In genomic region chr17:47878378-47879089, GRCm38 (mm10) we compare ENCODE assay signal across 9 mouse cellular contexts. TPM values are rescaled to one million over a fixed set of nuclear protein-coding genes. Genes with fewer than 3 reads are reported as not detected.
DNase-seq lines count a peak whose midpoint lies in the region; ATAC-seq and TF ChIP-seq lines count a peak whose summit lies in the region.
"Had no signal": no experiment of that assay in that cellular context is flagged by ENCODE, and none has a peak within 500 bp of the region (broad histone marks: within the 10 kb centered on the region; RNA-seq: fewer than 3 reads in every experiment).

No protein-coding gene starts in this region.

- peak overlapping the region; percentile 60; the same call in 1 of the 2 replicates for H3K27ac ChIP-seq in lung, embryonic 14.5 days (ENCODE audit: low read depth)
- H3K27ac ChIP-seq in forebrain, embryonic 11.5 days (ENCODE audit: low read depth, low read length): peak overlapping the region; percentile 53
- H3K27ac ChIP-seq in hindbrain, embryonic 14.5 days: peak overlapping the region; percentile 73
- H3K27ac ChIP-seq in limb, embryonic 14.5 days (replicated peaks; ENCODE audit: low read depth, low read length): peak overlapping the region; percentile 13; the same call in 1 of the 2 replicates
- no peak overlapping the region for H3K27ac ChIP-seq in thymus, adult 2 months (ENCODE audit: control insufficient read depth, insufficient read depth, low read length)

- H3K9me3 ChIP-seq in lung, embryonic 14.5 days (ENCODE audit: low read depth, low read length): no peaks in the 10 kb centered on the region
- no peaks in the 10 kb centered on the region for H3K9me3 ChIP-seq in forebrain, embryonic 11.5 days (ENCODE audit: control insufficient read depth, low read length)
- H3K9me3 ChIP-seq in hindbrain, embryonic 14.5 days (ENCODE audit: control insufficient read depth, low read length): no peaks in the 10 kb centered on the region
- H3K9me3 ChIP-seq in limb, embryonic 14.5 days (ENCODE audit: control insufficient read depth, low read length): no peaks in the 10 kb centered on the region

- peaks cover 88% of the 10 kb centered on the region for H3K36me3 ChIP-seq in lung, embryonic 14.5 days (ENCODE audit: insufficient read depth)
- peaks cover 5% of the 10 kb centered on the region; the same call in 1 of the 2 replicates for H3K36me3 ChIP-seq in forebrain, embryonic 11.5 days (ENCODE audit: control insufficient read depth, insufficient read depth, low read length)
- H3K36me3 ChIP-seq in hindbrain, embryonic 14.5 days (replicated peaks; ENCODE audit: control insufficient read depth, insufficient read depth): peaks cover 16% of the 10 kb centered on the region
- H3K36me3 ChIP-seq in limb, embryonic 14.5 days (ENCODE audit: control insufficient read depth, insufficient read depth, low read length): peaks cover 92% of the 10 kb centered on the region
- H3K36me3 ChIP-seq in thymus, adult 2 months (ENCODE audit: control insufficient read depth, insufficient read depth, low read length): no peaks in the 10 kb centered on the region

- no peaks in the 10 kb centered on the region for H3K27me3 ChIP-seq in lung, embryonic 14.5 days (ENCODE audit: insufficient read depth, low read length)
- no peaks in the 10 kb centered on the region for H3K27me3 ChIP-seq in forebrain, embryonic 11.5 days (ENCODE audit: control insufficient read depth, insufficient read depth, low read length)
- H3K27me3 ChIP-seq in hindbrain, embryonic 14.5 days (ENCODE audit: control insufficient read depth, insufficient read depth, low read length): no peaks in the 10 kb centered on the region
- no peaks in the 10 kb centered on the region for H3K27me3 ChIP-seq in limb, embryonic 14.5 days (ENCODE audit: control insufficient read depth, insufficient read depth, low read length)
- no peaks in the 10 kb centered on the region for H3K27me3 ChIP-seq in thymus, adult 2 months (ENCODE audit: control insufficient read depth, insufficient read depth, low read length)
- H3K27me3 ChIP-seq: Patski had no signal

- ATAC-seq in lung, embryonic 14.5 days (ENCODE audit: insufficient read depth): peak; percentile 56
- peak; percentile 35 for ATAC-seq in forebrain, embryonic 11.5 days (replicated peaks; ENCODE audit: low FRiP score)
- ATAC-seq in hindbrain, embryonic 14.5 days (ENCODE audit: low FRiP score): peak; percentile 51
- ATAC-seq in limb, embryonic 14.5 days (ENCODE audit: low FRiP score, low read depth): peak; percentile 29; the same call in 1 of the 2 replicates
- ATAC-seq: Patski had no signal

- WGBS in lung, embryonic 14.5 days: 24% methylated on average over 35 of the region's 35 CpGs
- 52% methylated on average over 35 of the region's 35 CpGs for WGBS in lung, adult 2 months
- 13% methylated on average over 34 of the region's 35 CpGs for WGBS in forebrain, embryonic 11.5 days
- 5% methylated on average over 35 of the region's 35 CpGs for WGBS in hindbrain, embryonic 14.5 days
- 15% methylated on average over 19 of the region's 35 CpGs for WGBS in limb, embryonic 14.5 days
- 93% methylated on average over 35 of the region's 35 CpGs for WGBS in thymus, adult 2 months

- H3K4me3 ChIP-seq in lung, embryonic 14.5 days (ENCODE audit: low read depth, low read length): no peak overlapping the region
- no peak overlapping the region for H3K4me3 ChIP-seq in lung, adult 2 months (replicated peaks; ENCODE audit: extremely low read depth, low read depth, low read length)
- no peak overlapping the region for H3K4me3 ChIP-seq in forebrain, embryonic 11.5 days (ENCODE audit: low read depth, low read length)
- peak overlapping the region; percentile 39 for H3K4me3 ChIP-seq in hindbrain, embryonic 14.5 days (replicated peaks; ENCODE audit: low read length)
- peak overlapping the region; percentile 14; the same call in 1 of the 2 replicates for H3K4me3 ChIP-seq in limb, embryonic 14.5 days (replicated peaks; ENCODE audit: low read length)
- H3K4me3 ChIP-seq in thymus, adult 2 months (ENCODE audit: control insufficient read depth, insufficient read depth, low read length): no peak overlapping the region

- peak overlapping the region; percentile 26; the same call in 1 of the 2 replicates for H3K4me2 ChIP-seq in lung, embryonic 14.5 days
- peak overlapping the region; percentile 31 for H3K4me2 ChIP-seq in forebrain, embryonic 11.5 days (ENCODE audit: low read depth, low read length, severe bottlenecking)
- peak overlapping the region; percentile 77 for H3K4me2 ChIP-seq in hindbrain, embryonic 14.5 days (replicated peaks)
- peak overlapping the region; percentile 39 for H3K4me2 ChIP-seq in limb, embryonic 14.5 days (replicated peaks; ENCODE audit: low read depth, low read length, severe bottlenecking)

- peaks cover 22% of the 10 kb centered on the region for H3K4me1 ChIP-seq in lung, embryonic 14.5 days (ENCODE audit: insufficient read depth)
- no peaks in the 10 kb centered on the region; the same call in 1 of the 2 replicates for H3K4me1 ChIP-seq in lung, adult 2 months (ENCODE audit: control insufficient read depth, insufficient read depth, low read length)
- peaks cover 40% of the 10 kb centered on the region for H3K4me1 ChIP-seq in forebrain, embryonic 11.5 days (replicated peaks; ENCODE audit: control insufficient read depth, insufficient read depth, low read length)
- peaks cover 37% of the 10 kb centered on the region for H3K4me1 ChIP-seq in hindbrain, embryonic 14.5 days (replicated peaks; ENCODE audit: control insufficient read depth, insufficient read depth, low read length)
- H3K4me1 ChIP-seq in limb, embryonic 14.5 days (ENCODE audit: control insufficient read depth, insufficient read depth, low read length): peaks cover 46% of the 10 kb centered on the region
- H3K4me1 ChIP-seq in thymus, adult 2 months (replicated peaks; ENCODE audit: control insufficient read depth, insufficient read depth, low read length): peaks cover 11% of the 10 kb centered on the region

- no peak overlapping the region; the same call in 1 of the 2 replicates for H3K9ac ChIP-seq in lung, embryonic 14.5 days
- peak overlapping the region; percentile 45 for H3K9ac ChIP-seq in forebrain, embryonic 11.5 days (ENCODE audit: low read length)
- peak overlapping the region; percentile 65 for H3K9ac ChIP-seq in hindbrain, embryonic 14.5 days
- 0 out of 2 replicates have a peak overlapping the region, but pooled peaks have one; percentile 34 for H3K9ac ChIP-seq in limb, embryonic 14.5 days (ENCODE audit: low read depth, low read length, severe bottlenecking)

- DNase-seq in lung, embryonic 14.5 days: peak; percentile 67
- no peak for DNase-seq in lung, adult 2 months
- peak; percentile 72 for DNase-seq in forebrain, embryonic 11.5 days (ENCODE audit: low spot score)
- DNase-seq in hindbrain, embryonic 14.5 days (ENCODE audit: low spot score): peak; percentile 72
- DNase-seq in limb, embryonic 14.5 days (ENCODE audit: low spot score): no peak
- DNase-seq in retina, postnatal 1 day: peak; percentile 85
- DNase-seq in urinary bladder, adult 18-20 months (ENCODE audit: low spot score in 2 of 2): no peak
- no peak for DNase-seq in thymus, adult 2 months

- TF ChIP-seq CTCF in lung, embryonic 14.5 days (IDR thresholded peaks at IDR 0.05; ENCODE audit: low read depth): no peak
- TF ChIP-seq CTCF in lung, adult 2 months (IDR thresholded peaks at IDR 0.05; ENCODE audit: insufficient read depth, low read length): no peak
- TF ChIP-seq CTCF in thymus, adult 2 months (IDR thresholded peaks at IDR 0.05; ENCODE audit: borderline replicate concordance, control insufficient read depth, extremely low read depth, insufficient read depth, low read length, poor library complexity): no peak

- TF ChIP-seq POLR2A in lung, adult 2 months (IDR thresholded peaks at IDR 0.05; ENCODE audit: borderline replicate concordance, extremely low read depth, low read depth, low read length): no peak
- no peak for TF ChIP-seq POLR2A in limb, embryonic 14.5 days (IDR thresholded peaks at IDR 0.05; ENCODE audit: borderline replicate concordance, extremely low read depth, insufficient read depth, insufficient read length)
- no peak for TF ChIP-seq POLR2A in thymus, adult 2 months (IDR thresholded peaks at IDR 0.05; ENCODE audit: control insufficient read depth, extremely low read depth, insufficient read depth, low read length, poor library complexity)

RNA-seq across cellular contexts. Expression of gene Mdfi, which starts 44.0 kb away (rescaled TPM):
- polyA plus RNA-seq in lung, embryonic 14.5 days (2014; fragmentation: Nextera tagmentation; extraction: Ambion mirVana): 38.8 and 43.6 TPM in 2 replicates
- 38.8 and 51.1 TPM in 2 replicates for polyA plus RNA-seq in lung, adult 2 months (2012; rRNA removed)
- polyA plus RNA-seq in forebrain, embryonic 11.5 days (2014; fragmentation: Nextera tagmentation; extraction: Ambion mirVana): 20.6 and 23.6 TPM in 2 replicates
- polyA plus RNA-seq in hindbrain, embryonic 14.5 days (2014; fragmentation: Nextera tagmentation; extraction: Ambion mirVana): 7.5 and 7.7 TPM in 2 replicates
- polyA plus RNA-seq in limb, embryonic 14.5 days (2012; rRNA removed): 281 and 440 TPM in 2 replicates
- 57.5 and 64.7 TPM in 2 replicates for polyA plus RNA-seq in limb, embryonic 14.5 days (2014; fragmentation: Nextera tagmentation; extraction: Ambion mirVana)
- polyA plus RNA-seq in thymus, adult 2 months (2012; rRNA removed): 18.9 and 19.8 TPM in 2 replicates
- polyA plus RNA-seq: Patski had no signal

RNA-seq across cellular contexts. Expression of gene Foxp4, which starts 45.9 kb away (rescaled TPM):
- polyA plus RNA-seq in lung, embryonic 14.5 days (2014; fragmentation: Nextera tagmentation; extraction: Ambion mirVana): 37.2 and 42.2 TPM in 2 replicates
- 100 and 117 TPM in 2 replicates for polyA plus RNA-seq in lung, adult 2 months (2012; rRNA removed)
- 26.1 and 27.8 TPM in 2 replicates for polyA plus RNA-seq in forebrain, embryonic 11.5 days (2014; fragmentation: Nextera tagmentation; extraction: Ambion mirVana)
- polyA plus RNA-seq in hindbrain, embryonic 14.5 days (2014; fragmentation: Nextera tagmentation; extraction: Ambion mirVana): 34.3 and 35.1 TPM in 2 replicates
- polyA plus RNA-seq in limb, embryonic 14.5 days (2012; rRNA removed): 104 and 165 TPM in 2 replicates
- 38.6 and 46.0 TPM in 2 replicates for polyA plus RNA-seq in limb, embryonic 14.5 days (2014; fragmentation: Nextera tagmentation; extraction: Ambion mirVana)
- 194 and 212 TPM in 2 replicates for polyA plus RNA-seq in thymus, adult 2 months (2012; rRNA removed)

Comparison
In these comparisons a context has a peak if more than half of its experiments do, and no peak if none do; other contexts are left out.
1. DNase-seq: peak in lung, embryonic 14.5 days (single experiment), forebrain, embryonic 11.5 days (single experiment), hindbrain, embryonic 14.5 days (single experiment) and retina, postnatal 1 day (single experiment); none in lung, adult 2 months (single experiment), limb, embryonic 14.5 days (single experiment), urinary bladder, adult 18-20 months (0 of 2) and thymus, adult 2 months (single experiment).
2. H3K4me2 ChIP-seq: peak in every context shown above with its lines; median percentile 77 in hindbrain, embryonic 14.5 days; 39 in limb, embryonic 14.5 days; 31 in forebrain, embryonic 11.5 days; 26 in lung, embryonic 14.5 days.
3. H3K4me3 ChIP-seq: peak in hindbrain, embryonic 14.5 days (single experiment) and limb, embryonic 14.5 days (single experiment); none in lung, embryonic 14.5 days (single experiment), lung, adult 2 months (single experiment), forebrain, embryonic 11.5 days (single experiment) and thymus, adult 2 months (single experiment).
4. Peak in every context shown above with its lines, with median percentiles within 50 percentile points of each other: ATAC-seq.